9 mouse cellular contexts compared by ENCODE assay signal in genomic region chr3:134829531-134829921, GRCm38 (mm10). TPM values are rescaled to one million over a fixed set of nuclear protein-coding genes. Genes with fewer than 3 reads are reported as not detected.
DNase-seq lines count a peak whose midpoint lies in the region; ATAC-seq and TF ChIP-seq lines count a peak whose summit lies in the region.
"Had no signal": no experiment of that assay in that cellular context is flagged by ENCODE, and none has a peak within 500 bp of the region (broad histone marks: within the 10 kb centered on the region; RNA-seq: fewer than 3 reads in every experiment).

No protein-coding gene starts in this region.

- WGBS in kidney, embryonic 14.5 days = 7% methylated on average over 13 of the region's 13 CpGs
- 14% methylated on average over 13 of the region's 13 CpGs for WGBS in hindbrain, embryonic 10.5 days
- 11% methylated on average over 13 of the region's 13 CpGs for WGBS in midbrain, embryonic 13.5 days
- 19% methylated on average over 13 of the region's 13 CpGs for WGBS in thymus, adult 2 months

- H3K27me3 ChIP-seq in kidney, embryonic 14.5 days (ENCODE audit: control insufficient read depth, insufficient read depth, low read length) = no peaks in the 10 kb centered on the region
- H3K27me3 ChIP-seq in hindbrain, embryonic 10.5 days (ENCODE audit: insufficient read depth, poor library complexity, severe bottlenecking) = peaks cover 12% of the 10 kb centered on the region; the same call in 1 of the 2 replicates
- H3K27me3 ChIP-seq in midbrain, embryonic 13.5 days = peaks cover 10% of the 10 kb centered on the region; the same call in 1 of the 2 replicates
- H3K27me3 ChIP-seq in thymus, adult 2 months (ENCODE audit: control insufficient read depth, insufficient read depth, low read length) = no peaks in the 10 kb centered on the region

- H3K9me3 ChIP-seq in kidney, embryonic 14.5 days (ENCODE audit: control insufficient read depth, low read length) = no peaks in the 10 kb centered on the region
- H3K9me3 ChIP-seq in hindbrain, embryonic 10.5 days = no peaks in the 10 kb centered on the region
- no peaks in the 10 kb centered on the region for H3K9me3 ChIP-seq in midbrain, embryonic 13.5 days

- peak overlapping the region; percentile 90 for H3K4me2 ChIP-seq in kidney, embryonic 14.5 days (replicated peaks; ENCODE audit: low read depth, low read length)
- H3K4me2 ChIP-seq in midbrain, embryonic 13.5 days (replicated peaks) = peak overlapping the region; percentile 94

- DNase-seq in kidney, postnatal 4 days = no peak
- DNase-seq in brain, adult 2 months (ENCODE audit: low read depth, low spot score) = peak; percentile 25
- no peak for DNase-seq in hindbrain, embryonic 10.5 days (ENCODE audit: low spot score)
- DNase-seq in spleen, postnatal 36 days (ENCODE audit: low spot score in 2 of 2) = no peak
- no peak for DNase-seq in cerebellum, postnatal 14 days
- no peak for DNase-seq in thymus, adult 2 months

- H3K36me3 ChIP-seq in kidney, embryonic 14.5 days (ENCODE audit: control insufficient read depth, insufficient read depth, low read length) = no peaks in the 10 kb centered on the region
- H3K36me3 ChIP-seq in hindbrain, embryonic 10.5 days = no peaks in the 10 kb centered on the region
- no peaks in the 10 kb centered on the region for H3K36me3 ChIP-seq in midbrain, embryonic 13.5 days
- no peaks in the 10 kb centered on the region for H3K36me3 ChIP-seq in thymus, adult 2 months (ENCODE audit: control insufficient read depth, insufficient read depth, low read length)
- H3K36me3 ChIP-seq: G1E had no signal

- TF ChIP-seq CTCF in thymus, adult 2 months (IDR thresholded peaks at IDR 0.05; ENCODE audit: borderline replicate concordance, control insufficient read depth, extremely low read depth, insufficient read depth, low read length, poor library complexity) = no peak

- peaks cover 3% of the 10 kb centered on the region; the same call in 1 of the 2 replicates for H3K4me1 ChIP-seq in kidney, embryonic 14.5 days (ENCODE audit: control insufficient read depth, insufficient read depth, low read length)
- H3K4me1 ChIP-seq in hindbrain, embryonic 10.5 days (replicated peaks) = peaks cover 10% of the 10 kb centered on the region
- H3K4me1 ChIP-seq in midbrain, embryonic 13.5 days (replicated peaks) = peaks cover 11% of the 10 kb centered on the region
- no peaks in the 10 kb centered on the region for H3K4me1 ChIP-seq in thymus, adult 2 months (replicated peaks; ENCODE audit: control insufficient read depth, insufficient read depth, low read length)

- peak overlapping the region; percentile 40; the same call in 1 of the 2 replicates for H3K9ac ChIP-seq in kidney, embryonic 14.5 days (ENCODE audit: low read depth, low read length)
- H3K9ac ChIP-seq in midbrain, embryonic 13.5 days (replicated peaks) = peak overlapping the region; percentile 50; the same call in 1 of the 2 replicates

- peak; percentile 51 for ATAC-seq in kidney, embryonic 14.5 days (ENCODE audit: low FRiP score, low TSS enrichment)
- peak; percentile 62 for ATAC-seq in midbrain, embryonic 13.5 days

- H3K27ac ChIP-seq in kidney, embryonic 14.5 days (ENCODE audit: low read depth, low read length) = no peak overlapping the region
- H3K27ac ChIP-seq in hindbrain, embryonic 10.5 days = no peak overlapping the region
- no peak overlapping the region for H3K27ac ChIP-seq in midbrain, embryonic 13.5 days
- no peak overlapping the region for H3K27ac ChIP-seq in thymus, adult 2 months (ENCODE audit: control insufficient read depth, insufficient read depth, low read length)

- TF ChIP-seq POLR2A in thymus, adult 2 months (IDR thresholded peaks at IDR 0.05; ENCODE audit: control insufficient read depth, extremely low read depth, insufficient read depth, low read length, poor library complexity) = no peak

- H3K4me3 ChIP-seq in kidney, embryonic 14.5 days (ENCODE audit: low read length) = peak overlapping the region; percentile 53
- H3K4me3 ChIP-seq in hindbrain, embryonic 10.5 days = peak overlapping the region; percentile 61
- peak overlapping the region; percentile 47 for H3K4me3 ChIP-seq in midbrain, embryonic 13.5 days (replicated peaks)
- no peak overlapping the region for H3K4me3 ChIP-seq in thymus, adult 2 months (ENCODE audit: control insufficient read depth, insufficient read depth, low read length)

RNA-seq across cellular contexts. Expression of gene Tacr3, which starts 0.7 kb away (rescaled TPM):
- polyA plus RNA-seq in kidney, embryonic 14.5 days (2014; fragmentation: Nextera tagmentation; extraction: Ambion mirVana) = 2.4 and 4.3 TPM in 2 replicates
- polyA plus RNA-seq in hindbrain, embryonic 10.5 days (2016; fragmentation: Nextera tagmentation; extraction: Ambion mirVana) = 0.20 and 1.1 TPM in 2 replicates
- polyA plus RNA-seq in midbrain, embryonic 13.5 days (2015; fragmentation: Nextera tagmentation; extraction: Ambion mirVana) = 1.9 and 2.4 TPM in 2 replicates
- polyA plus RNA-seq in thymus, adult 2 months (2012; rRNA removed) = 0.05 and 0.06 TPM in 2 replicates
- polyA plus RNA-seq: G1E had no signal
